ENCODE assay signal across 8 mouse cellular contexts in genomic region chr5:113771213-113772162, GRCm38 (mm10). TPM values are rescaled to one million over a fixed set of nuclear protein-coding genes. Genes with fewer than 3 reads are reported as not detected.
A peak's percentile ranks its signal among the peaks of the same experiment; 100 is the strongest.
DNase-seq lines count a peak whose midpoint lies in the region; ATAC-seq and TF ChIP-seq lines count a peak whose summit lies in the region.

No protein-coding gene starts in this region.

- DNase-seq in c-Kit-positive CD71-positive TER-119-positive erythroid progenitor cells, embryonic 14.5 days (ENCODE audit: low spot score) = peak; percentile 87
- DNase-seq in heart, postnatal 0 days (ENCODE audit: low spot score) = peak; percentile 94
- peak; percentile 87 to 93 for DNase-seq in kidney, postnatal 4 days

- H3K27ac ChIP-seq in ES-Bruce4 (ENCODE audit: insufficient read depth, low read length) = peak overlapping the region; percentile 53
- peak overlapping the region; percentile 99 for H3K27ac ChIP-seq in forebrain, embryonic 12.5 days
- H3K27ac ChIP-seq in heart, postnatal 0 days (ENCODE audit: low read depth) = peak overlapping the region; percentile 97
- H3K27ac ChIP-seq in liver, embryonic 16.5 days (ENCODE audit: low read length) = peak overlapping the region; percentile 90
- H3K27ac ChIP-seq in neural tube, embryonic 13.5 days (replicated peaks) = peak overlapping the region; percentile 99
- peak overlapping the region; percentile 98 for H3K27ac ChIP-seq in testis, adult 2 months (ENCODE audit: control insufficient read depth, insufficient read depth, low read depth, low read length)

- WGBS in forebrain, embryonic 12.5 days = under 1% methylated on average over 97 of the region's 97 CpGs
- WGBS in heart, postnatal 0 days = under 1% methylated on average over 94 of the region's 97 CpGs
- under 1% methylated on average over 95 of the region's 97 CpGs for WGBS in liver, embryonic 16.5 days (ENCODE audit: insufficient replicate concordance)
- WGBS in neural tube, embryonic 13.5 days = under 1% methylated on average over 92 of the region's 97 CpGs

- H3K4me1 ChIP-seq in ES-Bruce4 (ENCODE audit: control insufficient read depth, insufficient read depth, low read length) = no peaks in the 10 kb centered on the region
- peaks cover 33% of the 10 kb centered on the region for H3K4me1 ChIP-seq in forebrain, embryonic 12.5 days
- peaks cover 14% of the 10 kb centered on the region for H3K4me1 ChIP-seq in heart, postnatal 0 days (ENCODE audit: control insufficient read depth, insufficient read depth)
- H3K4me1 ChIP-seq in liver, embryonic 16.5 days (ENCODE audit: control insufficient read depth, low read depth, low read length) = peaks cover 27% of the 10 kb centered on the region
- peaks cover 37% of the 10 kb centered on the region for H3K4me1 ChIP-seq in neural tube, embryonic 13.5 days (replicated peaks)
- no peaks in the 10 kb centered on the region; the same call in 1 of the 2 replicates for H3K4me1 ChIP-seq in testis, adult 2 months (ENCODE audit: control insufficient read depth, insufficient read depth, low read length)

- H3K4me3 ChIP-seq in ES-Bruce4 (ENCODE audit: low read depth, low read length) = peak overlapping the region; percentile 83
- peak overlapping the region; percentile 99 for H3K4me3 ChIP-seq in forebrain, embryonic 12.5 days (replicated peaks)
- peak overlapping the region; percentile 79 for H3K4me3 ChIP-seq in heart, postnatal 0 days (ENCODE audit: low read depth, low read length)
- H3K4me3 ChIP-seq in liver, embryonic 16.5 days (ENCODE audit: low read depth, low read length) = peak overlapping the region; percentile 95
- H3K4me3 ChIP-seq in neural tube, embryonic 13.5 days = peak overlapping the region; percentile 99
- peak overlapping the region; percentile 90 for H3K4me3 ChIP-seq in testis, adult 2 months (ENCODE audit: control insufficient read depth, low read depth, low read length)

- peaks cover 11% of the 10 kb centered on the region; the same call in 1 of the 2 replicates for H3K36me3 ChIP-seq in ES-Bruce4 (ENCODE audit: control insufficient read depth, insufficient read depth, low read length, poor library complexity, severe bottlenecking)
- peaks cover 42% of the 10 kb centered on the region for H3K36me3 ChIP-seq in forebrain, embryonic 12.5 days (replicated peaks)
- H3K36me3 ChIP-seq in heart, postnatal 0 days (replicated peaks; ENCODE audit: control insufficient read depth, insufficient read depth, low read length) = peaks cover 39% of the 10 kb centered on the region
- H3K36me3 ChIP-seq in liver, embryonic 16.5 days (ENCODE audit: control insufficient read depth, insufficient read depth) = peaks cover 13% of the 10 kb centered on the region
- H3K36me3 ChIP-seq in neural tube, embryonic 13.5 days = peaks cover 45% of the 10 kb centered on the region
- no peaks in the 10 kb centered on the region; the same call in 1 of the 2 replicates for H3K36me3 ChIP-seq in testis, adult 2 months (ENCODE audit: control insufficient read depth, insufficient read depth, low read length)

- peak overlapping the region; percentile 90 for H3K9ac ChIP-seq in ES-Bruce4 (ENCODE audit: low read depth, poor library complexity, severe bottlenecking)
- H3K9ac ChIP-seq in forebrain, embryonic 12.5 days = peak overlapping the region; percentile 94
- H3K9ac ChIP-seq in heart, postnatal 0 days (replicated peaks; ENCODE audit: low read depth, low read length) = peak overlapping the region; percentile 72
- H3K9ac ChIP-seq in liver, embryonic 16.5 days (ENCODE audit: low read depth, low read length) = peak overlapping the region; percentile 89
- H3K9ac ChIP-seq in neural tube, embryonic 13.5 days = peak overlapping the region; percentile 96

- H3K4me2 ChIP-seq in forebrain, embryonic 12.5 days = peak overlapping the region; percentile 92
- H3K4me2 ChIP-seq in heart, postnatal 0 days (ENCODE audit: low read depth, low read length) = peak overlapping the region; percentile 97
- H3K4me2 ChIP-seq in liver, embryonic 16.5 days (ENCODE audit: low read depth, low read length) = peak overlapping the region; percentile 99
- peak overlapping the region; percentile 92 for H3K4me2 ChIP-seq in neural tube, embryonic 13.5 days

- no peaks in the 10 kb centered on the region for H3K9me3 ChIP-seq in ES-Bruce4 (replicated peaks; ENCODE audit: control insufficient read depth, insufficient read depth, low read length, poor library complexity, severe bottlenecking)
- H3K9me3 ChIP-seq in forebrain, embryonic 12.5 days = no peaks in the 10 kb centered on the region
- no peaks in the 10 kb centered on the region for H3K9me3 ChIP-seq in heart, postnatal 0 days (replicated peaks; ENCODE audit: control insufficient read depth, low read length)
- H3K9me3 ChIP-seq in liver, embryonic 16.5 days (replicated peaks; ENCODE audit: control insufficient read depth, low read length) = no peaks in the 10 kb centered on the region
- no peaks in the 10 kb centered on the region for H3K9me3 ChIP-seq in neural tube, embryonic 13.5 days

- no peak for TF ChIP-seq CTCF in ES-Bruce4 (IDR thresholded peaks at IDR 0.05; ENCODE audit: low read depth, low read length)
- no peak for TF ChIP-seq CTCF in heart, postnatal 0 days (IDR thresholded peaks at IDR 0.05; ENCODE audit: low read depth)
- TF ChIP-seq CTCF in testis, adult 2 months (IDR thresholded peaks at IDR 0.05; ENCODE audit: control insufficient read depth, insufficient read depth, insufficient replicate concordance, low read depth, low read length) = no peak

- TF ChIP-seq POLR2A in ES-Bruce4 (IDR thresholded peaks at IDR 0.05; ENCODE audit: insufficient read depth, low read length) = peak; percentile 25
- TF ChIP-seq POLR2A in testis, adult 2 months (IDR thresholded peaks at IDR 0.05; ENCODE audit: control insufficient read depth, low read depth, low read length) = peak; percentile 70

- no peaks in the 10 kb centered on the region for H3K27me3 ChIP-seq in ES-Bruce4 (ENCODE audit: control insufficient read depth, insufficient read depth, low read length, poor library complexity, severe bottlenecking)
- no peaks in the 10 kb centered on the region for H3K27me3 ChIP-seq in forebrain, embryonic 12.5 days
- no peaks in the 10 kb centered on the region for H3K27me3 ChIP-seq in heart, postnatal 0 days (ENCODE audit: control insufficient read depth, insufficient read depth, low read length)
- H3K27me3 ChIP-seq in liver, embryonic 16.5 days (ENCODE audit: control insufficient read depth, insufficient read depth, low read depth, low read length) = no peaks in the 10 kb centered on the region
- H3K27me3 ChIP-seq in neural tube, embryonic 13.5 days = no peaks in the 10 kb centered on the region
- H3K27me3 ChIP-seq in testis, adult 2 months (ENCODE audit: control insufficient read depth, insufficient read depth, low read length) = no peaks in the 10 kb centered on the region

- ATAC-seq in forebrain, embryonic 12.5 days (ENCODE audit: low FRiP score) = peak; percentile 84
- peak; percentile 79 for ATAC-seq in heart, postnatal 0 days (ENCODE audit: insufficient read depth, low read depth)
- peak; percentile 75 for ATAC-seq in liver, embryonic 16.5 days (ENCODE audit: low read depth)
- peak; percentile 81 for ATAC-seq in neural tube, embryonic 13.5 days (ENCODE audit: low read depth)

- no peak for TF ChIP-seq EP300 in ES-Bruce4 (IDR thresholded peaks at IDR 0.05; ENCODE audit: insufficient read depth, low read depth, low read length)
- peak; percentile 98 for TF ChIP-seq EP300 in heart, postnatal 0 days (IDR thresholded peaks at IDR 0.05; ENCODE audit: low read depth)

RNA-seq across cellular contexts. Expression of gene Sart3, which starts 0.8 kb away (rescaled TPM):
- 45.0 and 49.0 TPM in 2 replicates for polyA plus RNA-seq in ES-Bruce4 (2011; ENCODE audit: insufficient read depth, insufficient read length, low read depth, missing spikeins)
- 78.4 and 78.8 TPM in 2 replicates for polyA plus RNA-seq in forebrain, embryonic 12.5 days (2016; fragmentation: Nextera tagmentation; extraction: Ambion mirVana)
- 15.8 and 22.3 TPM in 2 replicates for total RNA-seq in heart, postnatal 0 days (2014; rRNA removed; ENCODE audit: low replicate concordance)
- polyA plus RNA-seq in heart, postnatal 0 days (2015; fragmentation: Nextera tagmentation; extraction: Ambion mirVana) = 11.9 and 12.8 TPM in 2 replicates
- polyA plus RNA-seq in liver, embryonic 16.5 days (2015; fragmentation: Nextera tagmentation; extraction: Ambion mirVana) = 13.9 and 15.7 TPM in 2 replicates
- polyA plus RNA-seq in neural tube, embryonic 13.5 days (2015; fragmentation: Nextera tagmentation; extraction: Ambion mirVana) = 45.5 and 47.0 TPM in 2 replicates
- polyA plus RNA-seq in testis, adult 2 months (2012; rRNA removed) = 11.5 and 13.8 TPM in 2 replicates

RNA-seq across cellular contexts. Expression of gene Iscu, which starts 1.1 kb away (rescaled TPM):
- polyA plus RNA-seq in ES-Bruce4 (2011; ENCODE audit: insufficient read depth, insufficient read length, low read depth, missing spikeins) = 47.5 and 58.2 TPM in 2 replicates
- 107 and 113 TPM in 2 replicates for polyA plus RNA-seq in forebrain, embryonic 12.5 days (2016; fragmentation: Nextera tagmentation; extraction: Ambion mirVana)
- 116 and 149 TPM in 2 replicates for total RNA-seq in heart, postnatal 0 days (2014; rRNA removed; ENCODE audit: low replicate concordance)
- 210 and 215 TPM in 2 replicates for polyA plus RNA-seq in heart, postnatal 0 days (2015; fragmentation: Nextera tagmentation; extraction: Ambion mirVana)
- 82.4 and 83.7 TPM in 2 replicates for polyA plus RNA-seq in liver, embryonic 16.5 days (2015; fragmentation: Nextera tagmentation; extraction: Ambion mirVana)
- 85.7 and 93.0 TPM in 2 replicates for polyA plus RNA-seq in neural tube, embryonic 13.5 days (2015; fragmentation: Nextera tagmentation; extraction: Ambion mirVana)
- 136 and 138 TPM in 2 replicates for polyA plus RNA-seq in testis, adult 2 months (2012; rRNA removed)

RNA-seq across cellular contexts. Expression of gene Tmem119, which starts 28.8 kb away (rescaled TPM):
- 0.79 and 1.2 TPM in 2 replicates for polyA plus RNA-seq in ES-Bruce4 (2011; ENCODE audit: insufficient read depth, insufficient read length, low read depth, missing spikeins)
- polyA plus RNA-seq in forebrain, embryonic 12.5 days (2016; fragmentation: Nextera tagmentation; extraction: Ambion mirVana) = 13.9 and 19.4 TPM in 2 replicates
- total RNA-seq in heart, postnatal 0 days (2014; rRNA removed; ENCODE audit: low replicate concordance) = 19.9 and 28.4 TPM in 2 replicates
- 12.4 and 13.0 TPM in 2 replicates for polyA plus RNA-seq in heart, postnatal 0 days (2015; fragmentation: Nextera tagmentation; extraction: Ambion mirVana)
- 3.6 and 4.5 TPM in 2 replicates for polyA plus RNA-seq in liver, embryonic 16.5 days (2015; fragmentation: Nextera tagmentation; extraction: Ambion mirVana)
- polyA plus RNA-seq in neural tube, embryonic 13.5 days (2015; fragmentation: Nextera tagmentation; extraction: Ambion mirVana) = 12.6 and 19.9 TPM in 2 replicates
- polyA plus RNA-seq in testis, adult 2 months (2012; rRNA removed) = 0.38 and 0.59 TPM in 2 replicates

RNA-seq across cellular contexts. Expression of gene Ficd, which starts 35.9 kb away (rescaled TPM):
- 2.8 and 3.4 TPM in 2 replicates for polyA plus RNA-seq in ES-Bruce4 (2011; ENCODE audit: insufficient read depth, insufficient read length, low read depth, missing spikeins)
- polyA plus RNA-seq in forebrain, embryonic 12.5 days (2016; fragmentation: Nextera tagmentation; extraction: Ambion mirVana) = 5.4 and 7.2 TPM in 2 replicates
- total RNA-seq in heart, postnatal 0 days (2014; rRNA removed; ENCODE audit: low replicate concordance) = 5.5 and 7.1 TPM in 2 replicates
- 4.1 and 5.3 TPM in 2 replicates for polyA plus RNA-seq in heart, postnatal 0 days (2015; fragmentation: Nextera tagmentation; extraction: Ambion mirVana)
- polyA plus RNA-seq in liver, embryonic 16.5 days (2015; fragmentation: Nextera tagmentation; extraction: Ambion mirVana) = 2.5 and 2.6 TPM in 2 replicates
- 7.9 and 8.2 TPM in 2 replicates for polyA plus RNA-seq in neural tube, embryonic 13.5 days (2015; fragmentation: Nextera tagmentation; extraction: Ambion mirVana)
- 5.2 and 5.3 TPM in 2 replicates for polyA plus RNA-seq in testis, adult 2 months (2012; rRNA removed)

RNA-seq across cellular contexts. Expression of gene 1700069L16Rik, which starts 46.9 kb away (rescaled TPM):
- polyA plus RNA-seq in ES-Bruce4 (2011; ENCODE audit: insufficient read depth, insufficient read length, low read depth, missing spikeins) = not detected in 2 replicates
- polyA plus RNA-seq in forebrain, embryonic 12.5 days (2016; fragmentation: Nextera tagmentation; extraction: Ambion mirVana) = not detected in 2 replicates
- not detected in 2 replicates for total RNA-seq in heart, postnatal 0 days (2014; rRNA removed; ENCODE audit: low replicate concordance)
- polyA plus RNA-seq in heart, postnatal 0 days (2015; fragmentation: Nextera tagmentation; extraction: Ambion mirVana) = not detected in 2 replicates
- polyA plus RNA-seq in liver, embryonic 16.5 days (2015; fragmentation: Nextera tagmentation; extraction: Ambion mirVana) = not detected in 2 replicates
- polyA plus RNA-seq in neural tube, embryonic 13.5 days (2015; fragmentation: Nextera tagmentation; extraction: Ambion mirVana) = not detected in 2 replicates
- polyA plus RNA-seq in testis, adult 2 months (2012; rRNA removed) = 11.1 and 14.8 TPM in 2 replicates

Comparison
In these comparisons a context has a peak if more than half of its experiments do, and no peak if none do; other contexts are left out.
1. Peak in every context shown above with its lines: DNase-seq, ATAC-seq, H3K4me3 ChIP-seq and H3K27ac ChIP-seq.